Mouse (Mus musculus): ENCODE measurements around the gene Anln. TPM values are rescaled to one million over a fixed set of nuclear protein-coding genes. Genes with fewer than 3 reads are reported as not detected.
A peak's percentile ranks its signal among the peaks of the same experiment; 100 is the strongest.
"Not testable (repeated sequence)": the region's sequence is repeated elsewhere in the genome, so short reads cannot be mapped to it uniquely, and the experiment has no call there.

Anln gene
- total RNA-seq, 4 experiments from 2014 or later = 23.7 to 32.9 (median 29.4) TPM

DNA sequence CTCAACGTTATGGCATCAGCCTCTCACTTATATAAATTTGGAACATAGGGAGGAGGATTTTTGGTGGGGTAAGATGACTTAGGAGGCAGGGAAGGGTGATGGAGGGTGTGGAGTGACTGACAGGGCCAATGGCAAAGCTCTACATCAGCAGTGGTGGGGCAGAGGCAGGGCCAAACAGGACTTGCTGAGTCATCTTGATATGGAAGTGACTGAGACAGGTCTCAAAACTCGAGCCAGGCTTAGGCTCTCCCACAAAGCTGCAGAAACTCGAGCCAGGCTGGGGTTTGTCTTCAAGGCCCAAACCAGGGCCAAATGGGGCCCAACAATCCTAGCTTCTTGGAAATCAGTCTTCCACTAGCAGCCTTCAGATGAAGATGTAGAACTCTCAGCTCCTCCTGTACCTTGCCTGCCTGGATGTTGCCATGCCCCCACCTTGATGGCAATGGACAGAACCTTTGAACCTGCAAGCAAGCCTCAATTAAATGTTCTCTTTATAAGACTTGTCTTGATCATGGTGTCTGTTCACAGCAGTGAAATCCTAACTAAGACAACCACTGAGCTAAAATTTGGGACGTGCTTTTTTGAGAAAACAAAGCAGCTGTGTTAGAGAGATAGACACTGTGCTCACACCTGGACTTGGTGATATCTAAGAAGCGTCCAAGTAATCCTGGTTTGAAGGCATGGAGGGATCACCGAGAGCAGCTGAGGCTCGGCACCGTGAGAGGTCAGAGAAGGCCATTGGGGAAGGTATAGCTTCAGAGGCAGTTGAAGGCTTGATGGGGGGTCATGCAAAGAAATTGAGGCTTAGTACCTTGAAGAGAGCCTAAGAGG is 66.4 kb downstream of the Anln start:
- DNase-seq (ENCODE audit: low spot score in 2 of 2) = no peak

DNA sequence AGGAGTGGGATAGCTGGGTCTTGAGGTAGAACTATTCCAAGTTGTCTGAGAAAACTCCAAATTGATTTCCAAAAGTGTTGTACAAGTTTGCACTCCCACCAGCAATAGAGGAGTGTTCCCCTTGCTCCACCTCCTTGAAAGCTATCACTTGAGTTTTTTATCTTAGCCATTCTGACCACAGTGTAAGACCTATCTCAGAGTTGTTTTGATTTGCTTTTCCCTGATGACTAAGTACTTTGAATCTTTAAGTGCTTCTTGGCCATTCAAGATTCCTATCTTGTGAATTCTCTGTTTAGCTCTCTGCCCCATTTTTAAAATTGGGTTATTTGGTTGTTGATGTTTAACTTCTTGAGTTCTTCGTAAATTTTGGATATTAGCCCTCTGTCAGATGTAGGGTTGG is 69.9 kb downstream of the Anln start:
- DNase-seq (ENCODE audit: low spot score in 2 of 2) = no peak

DNA sequence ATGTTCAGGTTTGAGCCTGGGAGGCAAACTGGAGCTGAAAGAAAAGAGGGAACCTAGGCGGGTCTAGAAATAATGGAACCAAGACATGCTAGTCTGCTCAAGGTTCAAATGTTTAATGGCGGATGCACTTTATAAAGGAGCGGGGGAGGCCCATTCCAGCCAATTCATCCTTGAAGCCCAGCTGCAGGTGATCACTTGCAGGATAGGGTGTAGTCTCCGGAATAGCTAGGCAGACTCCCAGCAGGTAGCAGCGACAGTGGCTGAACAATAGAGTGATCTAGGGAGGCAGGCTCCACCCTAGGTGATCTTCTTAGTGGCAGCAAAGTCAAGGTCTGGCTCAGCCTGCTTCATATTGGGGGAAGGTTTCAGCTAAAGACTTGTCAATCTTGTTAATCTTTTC is 72.9 kb downstream of the Anln start:
- DNase-seq (ENCODE audit: low spot score in 2 of 2) = not testable (repeated sequence)

DNA sequence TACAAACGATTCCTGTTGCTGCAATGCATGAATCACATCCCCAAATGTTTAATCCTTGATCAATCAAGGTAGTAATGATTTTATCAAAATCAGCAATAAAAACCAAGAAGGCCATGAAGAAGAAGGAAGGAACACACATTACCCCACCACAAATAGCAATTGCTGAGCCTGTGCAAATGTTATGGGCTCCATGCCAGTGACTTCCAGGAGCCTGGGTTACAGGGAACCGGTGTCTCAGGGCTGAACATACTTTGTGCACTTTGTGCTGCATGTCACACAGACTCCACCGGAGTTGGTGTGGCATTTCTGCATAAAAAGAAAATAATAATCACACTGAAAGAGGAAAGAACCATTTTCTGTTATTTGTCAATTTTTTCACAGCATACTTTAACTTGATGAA is 74.9 kb downstream of the Anln start:
- no peak for DNase-seq (ENCODE audit: low spot score in 2 of 2)

DNA sequence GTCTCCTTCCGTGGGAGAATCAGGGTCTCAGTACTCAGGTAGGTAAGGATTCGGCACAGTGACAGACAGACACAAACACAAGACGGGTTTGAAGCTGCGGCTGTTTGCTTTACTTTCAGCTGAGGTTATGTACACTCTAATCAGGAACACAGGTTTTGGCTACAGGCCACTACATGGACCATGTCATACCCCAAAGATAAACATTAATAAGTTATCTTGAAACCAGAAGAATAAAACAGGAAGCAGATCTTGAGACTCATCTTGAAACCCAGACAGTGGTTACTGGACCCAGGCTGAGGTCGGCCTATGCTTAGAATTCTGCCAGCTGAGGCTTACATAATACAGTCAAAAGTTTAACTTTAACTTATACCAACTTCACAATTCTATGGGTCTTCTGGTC is 75.8 kb downstream of the Anln start:
- no peak for DNase-seq (ENCODE audit: low spot score in 2 of 2)

DNA sequence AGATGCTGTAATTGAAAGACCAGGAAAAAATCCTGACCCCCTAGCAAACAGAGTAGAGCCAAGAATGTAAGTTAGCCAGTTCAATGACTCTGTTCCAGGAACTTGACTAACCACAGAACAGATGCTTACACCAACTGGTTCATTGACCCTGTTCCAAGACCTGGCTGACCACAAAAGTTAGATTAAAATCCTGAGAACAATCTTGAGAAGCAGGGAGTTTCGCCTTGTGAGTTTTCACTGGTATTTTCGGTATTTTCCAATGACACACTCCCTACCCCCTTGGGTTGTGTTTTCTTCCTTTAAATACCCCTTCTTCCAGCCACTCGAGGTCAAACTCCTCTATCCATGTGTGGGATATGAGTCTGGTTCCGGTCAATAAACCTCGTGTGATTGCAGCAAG is 79.3 kb downstream of the Anln start:
- DNase-seq (ENCODE audit: low spot score in 2 of 2) = no peak

DNA sequence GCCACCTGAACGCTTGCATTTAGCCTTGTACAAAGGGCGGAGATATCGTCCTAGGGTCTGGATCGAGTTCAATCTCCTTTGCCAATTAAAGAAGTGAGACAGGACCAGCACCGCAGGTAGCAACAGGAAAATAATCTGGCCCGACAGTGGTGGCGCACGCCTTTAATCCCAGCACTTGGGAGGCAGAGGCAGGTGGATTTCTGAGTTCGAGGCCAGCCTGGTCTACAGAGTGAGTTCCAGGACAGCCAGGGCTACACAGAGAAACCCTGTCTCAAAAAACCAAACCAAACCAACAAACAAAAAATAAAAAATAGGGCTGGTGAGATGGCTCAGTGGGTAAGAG is 81.1 kb downstream of the Anln start:
- not testable (repeated sequence) for DNase-seq (ENCODE audit: low spot score in 2 of 2)

DNA sequence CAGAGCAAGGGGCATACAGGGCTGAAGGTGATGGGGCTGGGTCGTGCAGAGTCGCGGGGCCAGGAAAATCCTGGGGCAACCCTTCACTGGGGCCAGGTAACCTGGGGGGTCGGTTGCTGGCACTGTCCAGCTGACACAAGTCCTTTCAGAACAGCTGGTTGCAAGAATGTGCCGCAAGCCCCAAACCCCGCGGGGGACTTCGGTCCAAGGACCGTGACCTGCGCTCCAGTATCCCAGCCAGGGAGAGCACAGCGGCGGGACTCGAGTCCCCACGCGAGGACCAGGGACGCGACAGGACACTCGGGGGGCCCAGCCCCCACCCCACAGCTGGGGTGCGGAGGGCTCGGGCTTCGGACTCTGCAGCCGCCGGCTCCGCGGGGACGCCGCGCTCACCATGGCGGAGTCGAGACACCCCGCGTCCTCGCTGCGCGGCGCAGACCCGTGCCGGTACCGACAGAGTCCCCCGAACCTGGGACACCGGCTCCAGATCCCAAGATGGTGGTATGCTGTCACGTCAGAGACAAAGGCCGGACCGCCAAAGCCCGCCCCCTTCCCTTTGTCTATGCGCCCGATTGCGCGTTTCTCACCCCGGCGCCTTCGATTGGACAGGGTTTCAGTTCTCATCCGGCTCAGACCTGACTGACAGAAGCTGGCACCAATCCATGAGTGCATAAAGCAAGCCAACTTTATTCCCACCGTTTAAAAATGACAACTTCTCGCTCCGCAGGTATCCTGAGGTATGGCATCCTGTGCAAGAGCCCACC is 81.7 kb downstream of the Anln start, which contains the start of gene Zfp810:
Zfp810 (minus strand) TSS at position 493 of the 764 bp plus-strand sequence.
- DNase-seq (ENCODE audit: low spot score in 2 of 2) = peak; percentile 94

DNA sequence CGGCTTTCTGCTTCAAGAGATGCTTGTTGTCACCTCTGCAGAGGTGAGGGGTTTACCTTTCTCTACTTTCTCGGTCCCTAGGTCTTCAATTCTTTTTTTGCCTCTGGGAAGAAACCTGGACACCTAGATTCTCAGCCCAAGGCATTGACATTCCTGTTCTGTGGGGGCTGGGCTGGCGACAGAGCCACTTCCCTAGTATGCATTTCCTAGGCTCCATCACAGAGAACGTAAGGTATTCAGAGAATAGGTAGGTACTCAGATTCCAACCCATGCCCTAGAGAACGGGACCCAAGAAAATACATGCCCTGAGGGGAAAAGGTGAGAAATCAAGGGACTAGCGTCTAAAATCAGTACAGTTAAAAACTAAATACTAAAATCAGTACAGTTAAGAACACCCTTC is 82.3 kb downstream of the Anln start:
- no peak for DNase-seq (ENCODE audit: low spot score in 2 of 2)

DNA sequence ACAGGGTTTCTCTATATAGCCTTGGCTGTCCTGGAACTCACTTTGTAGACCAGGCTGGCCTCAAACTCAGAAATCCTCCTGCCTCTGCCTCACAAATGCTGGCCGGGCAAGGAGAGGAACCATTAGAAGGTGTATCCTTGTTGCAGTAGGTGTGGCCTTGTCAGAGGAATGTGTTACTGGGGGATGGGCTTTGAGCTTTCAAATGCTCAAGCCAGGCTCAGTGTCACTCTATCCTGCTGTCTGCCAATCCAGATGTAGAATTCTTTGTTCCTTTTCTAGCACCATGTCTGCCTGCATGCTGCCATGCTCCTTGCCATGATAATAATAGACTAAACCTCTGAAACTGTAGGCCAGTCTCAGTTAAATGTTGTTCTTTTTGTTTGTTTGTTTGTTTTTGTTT is 86.8 kb downstream of the Anln start:
- DNase-seq (ENCODE audit: low spot score in 2 of 2) = no peak

Other genes starting within 250 kb of the Anln start
- gene Pigyl, start 232.3 kb downstream of the Anln start, total RNA-seq (2022) = 10 to 100 TPM; 37.1 to 47.5 (median 41.4) TPM
- under 1 TPM in 3 of 4 experiments, not detected in 1; 0.11 to 0.31 (median 0.12) TPM for gene Zfp872, start 201.1 kb downstream of the Anln start, total RNA-seq (2022)
- gene Zfp809, start 163.5 kb downstream of the Anln start, total RNA-seq (2022) = 10 to 100 TPM; 21.2 to 23.1 (median 22.5) TPM
- 1 to 10 TPM; 5.1 to 6.3 (median 5.3) TPM for gene Zfp599, start 129.3 kb downstream of the Anln start, total RNA-seq (2022)
- 10 to 100 TPM; 17.6 to 20.9 (median 19.9) TPM for gene Zfp810, start 81.5 kb downstream of the Anln start, total RNA-seq (2022)
- gene 9530077C05Rik, start 22.3 kb upstream of the Anln start, total RNA-seq (2022) = 10 to 100 TPM in 1 of 4 experiments, 1 to 10 TPM in 3; 6.0 to 10.9 (median 8.1) TPM
- not detected for gene Gm17545, start 65.1 kb upstream of the Anln start, total RNA-seq (2022)
- gene Rp9, start 80.6 kb upstream of the Anln start, total RNA-seq (2022) = 10 to 100 TPM; 31.6 to 41.5 (median 34.7) TPM
- gene Bbs9, start 86.5 kb upstream of the Anln start, total RNA-seq (2022) = 10 to 100 TPM; 24.8 to 28.7 (median 27.8) TPM

All from layer of hippocampus, adult 8-10 months (tissue).